Mouse (Mus musculus): ENCODE measurements around the gene Sergef. TPM values are rescaled to one million over a fixed set of nuclear protein-coding genes. Genes with fewer than 3 reads are reported as not detected.

Sergef gene
- total RNA-seq, 2 experiments from 2014 or later, result 3.0 to 3.1 TPM

DNA sequence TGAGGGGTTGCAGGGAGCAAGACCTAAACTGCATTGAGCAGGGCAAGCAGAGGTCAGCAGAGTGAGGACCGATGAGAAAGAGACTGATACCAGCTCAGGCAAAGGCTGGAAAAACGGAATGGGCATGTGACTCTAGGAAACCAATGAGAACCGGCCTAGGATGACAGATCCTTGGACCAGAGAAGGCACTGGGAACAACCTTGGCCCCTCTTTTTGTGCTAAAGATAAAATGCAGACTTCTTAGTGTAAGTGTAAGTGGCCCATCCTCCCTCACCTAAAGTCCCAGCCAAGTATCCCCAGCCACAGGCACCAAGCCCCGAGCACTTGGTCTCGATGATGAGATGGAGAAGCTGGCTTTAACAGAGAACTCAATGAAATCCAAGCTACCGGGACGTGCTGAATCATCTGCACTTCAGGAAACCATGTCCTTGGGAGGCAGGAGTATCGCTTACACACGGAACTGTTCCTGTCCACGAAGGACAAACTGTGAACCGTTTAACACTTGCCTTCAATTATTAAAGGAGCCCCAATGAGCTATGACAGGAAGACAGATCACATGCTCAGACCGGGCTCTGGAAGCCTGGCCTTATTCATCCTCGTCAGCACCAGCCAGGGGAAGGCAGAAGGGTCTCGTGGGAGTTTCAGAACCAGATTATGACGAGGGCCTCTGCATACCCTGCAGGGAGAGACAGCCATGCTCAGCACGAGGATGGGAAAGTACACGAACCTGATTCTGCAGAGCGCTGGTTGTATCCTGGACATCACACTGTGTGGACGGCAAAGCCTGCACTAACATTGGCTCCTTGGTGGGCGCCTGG is 87.5 kb downstream of the Sergef start:
- DNase-seq, result no peak
- intact Hi-C loops (cut with DNase I), result no loop called here

DNA sequence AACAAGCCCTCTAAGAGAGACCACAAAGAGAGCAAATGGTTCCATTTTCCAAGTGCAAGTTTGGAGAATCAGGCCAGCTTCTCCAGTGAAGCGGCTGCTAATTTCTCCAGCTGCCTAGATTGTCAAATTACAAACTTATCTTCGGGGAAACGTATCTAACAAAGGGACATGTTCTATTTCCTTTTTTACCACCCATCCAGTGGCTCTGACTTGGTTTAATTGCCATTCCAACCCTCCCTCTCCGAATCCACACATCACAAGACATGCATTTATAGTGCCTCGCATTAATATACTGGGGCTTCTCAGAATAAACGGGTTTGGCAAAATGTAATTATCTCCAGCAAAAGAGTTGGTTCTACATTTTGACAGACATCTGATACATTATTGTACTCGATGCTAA is 88.4 kb downstream of the Sergef start:
- DNase-seq, result no peak
- intact Hi-C loops (cut with DNase I), result no loop called here

DNA sequence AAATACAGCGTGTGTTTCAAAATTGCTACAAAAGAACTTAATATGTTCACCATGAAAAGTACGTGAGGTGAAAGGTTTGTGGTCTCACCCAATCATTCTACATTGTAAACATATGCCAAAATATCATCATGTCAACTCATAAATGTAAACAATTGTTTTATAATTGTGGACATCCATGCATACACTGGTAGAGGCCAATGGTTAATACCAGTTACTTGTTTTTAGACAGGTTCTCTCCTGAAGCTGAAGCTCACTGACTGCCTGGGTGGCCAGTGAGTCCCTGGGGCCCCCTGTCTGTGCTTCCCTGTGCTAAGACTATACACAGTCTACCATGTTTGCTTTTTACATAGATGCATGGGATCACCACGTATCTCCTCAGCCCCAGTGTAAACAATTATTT is 91.5 kb downstream of the Sergef start:
- intact Hi-C loops (cut with DNase I), result no loop called here

DNA sequence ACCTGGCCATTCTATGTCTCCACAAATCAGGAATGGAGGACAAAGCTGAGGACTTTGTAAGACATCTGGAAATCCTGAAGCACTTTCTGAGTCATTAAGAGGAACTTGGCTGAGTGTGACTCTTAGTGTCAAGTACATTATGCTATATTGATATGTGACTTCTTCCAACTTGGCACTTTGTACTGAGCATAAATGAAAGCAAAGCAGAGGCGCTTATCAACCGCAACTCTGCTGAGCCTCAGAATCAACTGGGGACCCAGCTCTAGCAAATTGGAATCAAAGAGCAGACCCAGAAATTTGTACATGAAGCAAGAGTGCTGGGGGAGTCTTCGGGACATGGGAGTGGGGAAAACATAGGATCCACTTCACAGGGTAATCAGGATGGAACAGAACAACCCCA is 92.0 kb downstream of the Sergef start:
- intact Hi-C loops (cut with DNase I), result no loop called here
- no peak for DNase-seq

More for the DNA sequence above, 91.5 kb downstream of the Sergef start:
- no peak for DNase-seq

DNA sequence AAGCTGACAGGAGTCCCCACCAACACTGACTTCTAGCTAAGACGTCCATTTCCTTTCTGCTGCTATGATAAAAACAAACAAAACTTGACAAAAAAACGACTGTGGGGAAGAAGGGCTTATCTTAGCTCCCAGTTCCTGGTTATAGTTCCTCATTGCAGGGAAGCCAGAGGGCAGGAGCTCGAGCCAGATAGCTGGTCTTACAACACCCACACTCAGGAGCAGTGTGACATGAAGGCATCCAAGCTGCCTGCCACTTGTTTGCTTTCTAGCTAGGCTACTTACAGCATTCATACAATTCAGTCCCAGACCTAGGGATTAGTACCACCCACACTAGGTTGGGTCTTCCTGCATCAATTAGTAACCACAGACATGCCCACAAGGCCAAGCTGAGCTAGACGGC is 93.1 kb downstream of the Sergef start:
- intact Hi-C loops (cut with DNase I), result no loop called here
- no peak for DNase-seq

DNA sequence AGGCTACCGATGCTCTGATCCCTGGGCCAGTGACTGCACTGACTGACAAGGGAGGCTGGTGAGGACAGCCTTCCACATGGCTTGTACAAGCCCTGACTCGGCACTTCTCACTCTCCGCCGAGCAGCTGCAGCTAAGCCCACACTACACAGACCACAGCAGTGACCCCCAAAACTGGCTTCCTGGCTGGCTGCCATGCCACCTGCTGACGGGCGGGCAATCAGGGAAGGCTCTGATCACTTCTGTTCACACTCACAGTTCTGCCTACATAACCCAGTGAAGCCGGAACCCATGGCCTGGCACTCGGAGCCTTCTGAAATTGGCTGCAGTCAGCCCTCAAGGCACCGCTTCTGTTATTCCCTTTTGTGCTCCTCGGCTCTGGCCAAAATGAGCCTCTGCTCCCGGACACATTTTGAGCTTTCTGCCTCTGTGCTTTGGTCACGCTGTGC is 95.4 kb downstream of the Sergef start:
- intact Hi-C loops (cut with DNase I), result no loop called here
- DNase-seq, result peak in 1 of 2 experiments; percentile 6

DNA sequence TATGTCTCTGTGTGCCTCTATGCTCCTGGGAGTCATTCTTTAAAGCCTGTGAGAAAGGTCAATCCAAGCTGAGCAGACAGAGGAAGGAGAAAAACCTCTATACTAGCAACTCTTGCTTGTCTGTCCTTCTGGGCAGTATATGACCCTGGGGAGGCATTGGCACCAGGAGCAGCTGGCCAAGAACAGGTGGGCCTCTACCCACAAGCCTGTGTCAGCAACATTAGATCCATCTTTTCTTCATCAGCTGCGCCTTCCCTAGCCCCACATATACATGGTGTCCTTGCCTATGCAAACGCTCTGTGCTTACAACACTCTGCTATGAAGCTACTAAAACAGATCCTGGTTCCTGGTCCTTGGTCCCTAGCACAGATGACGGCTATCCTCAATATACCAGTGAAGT is 97.5 kb downstream of the Sergef start:
- no peak for DNase-seq

DNA sequence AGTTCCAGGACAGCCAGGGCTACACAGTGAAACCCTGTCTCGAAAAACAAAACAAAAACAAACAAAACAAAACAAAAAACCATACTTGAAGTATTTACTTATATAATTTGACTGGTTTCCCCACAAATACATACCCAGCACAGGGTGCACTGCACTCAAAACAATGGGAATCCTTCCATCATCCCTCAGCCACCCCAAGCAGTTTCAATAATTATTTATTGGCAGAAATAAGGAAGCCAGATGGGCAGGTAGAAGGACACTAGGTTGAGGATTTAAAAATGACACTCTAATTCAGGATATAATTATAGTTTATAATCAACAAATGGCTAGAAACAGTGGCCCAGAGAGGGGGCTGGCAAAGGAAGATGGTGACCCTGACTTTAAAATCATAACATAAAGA is 99.0 kb downstream of the Sergef start:
- intact Hi-C loops (cut with DNase I), result no loop called here
- DNase-seq, result no peak

More for the DNA sequence above, 97.5 kb downstream of the Sergef start:
- intact Hi-C loops (cut with DNase I), result no loop called here

DNA sequence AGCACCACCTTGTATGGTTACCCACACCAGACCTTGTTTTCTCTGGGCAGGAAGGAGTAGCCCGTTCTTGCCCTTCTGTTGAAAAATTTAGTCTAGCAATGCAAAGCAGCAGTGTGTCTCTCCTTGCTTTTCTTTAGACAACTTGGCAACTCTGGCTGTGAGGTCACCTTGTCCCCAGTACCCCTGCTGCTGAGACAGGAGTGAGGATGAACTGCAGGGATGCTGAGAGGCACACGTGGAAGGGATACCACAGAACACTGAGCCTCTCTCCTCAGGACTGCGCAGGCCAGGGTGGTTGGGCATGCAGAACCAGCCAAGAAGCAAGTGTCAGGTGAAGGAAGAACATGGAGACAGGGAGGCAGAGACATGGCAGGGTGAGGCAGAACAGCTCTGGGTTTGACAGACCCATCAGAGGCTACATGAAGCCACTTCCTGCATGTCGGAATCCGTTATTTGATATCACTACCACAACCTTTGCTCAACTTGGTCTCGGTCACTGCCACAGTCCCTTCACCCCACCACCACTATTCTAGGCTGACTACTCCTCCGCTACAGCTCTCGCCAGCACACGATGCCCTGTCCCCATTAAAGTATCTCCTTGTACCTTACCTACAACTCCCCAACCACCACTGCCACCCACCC is 103.0 kb downstream of the Sergef start:
- DNase-seq, result no peak
- intact Hi-C loops (cut with DNase I), result loop anchor here (5.0 to 10.0 kb wide), 2 partner anchors 112 to 144 kb away; no protein-coding TSS in a partner anchor

DNA sequence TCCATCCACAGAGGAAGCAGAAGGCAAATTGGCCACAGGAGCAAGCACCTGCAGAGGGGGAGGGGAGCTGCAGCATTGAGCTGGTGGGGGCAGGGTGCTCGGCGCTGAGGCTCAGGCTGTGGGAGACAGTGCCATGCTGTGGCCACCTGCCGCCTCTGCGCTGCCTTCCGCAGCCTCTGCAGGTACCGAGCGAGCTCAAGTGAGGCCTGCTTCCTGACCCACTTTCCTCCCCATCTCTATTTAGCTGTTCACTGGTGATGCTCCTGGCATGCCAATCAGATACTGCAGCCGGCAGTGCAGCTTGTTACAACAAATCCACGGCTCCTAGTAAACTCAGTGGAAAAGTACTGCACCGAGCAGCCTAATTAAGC is 104.2 kb downstream of the Sergef start:
- peak in 1 of 2 experiments; percentile 11 for DNase-seq
- intact Hi-C loops (cut with DNase I), result loop anchor here (5.0 to 10.0 kb wide), 2 partner anchors 111 to 143 kb away; no protein-coding TSS in a partner anchor

DNA sequence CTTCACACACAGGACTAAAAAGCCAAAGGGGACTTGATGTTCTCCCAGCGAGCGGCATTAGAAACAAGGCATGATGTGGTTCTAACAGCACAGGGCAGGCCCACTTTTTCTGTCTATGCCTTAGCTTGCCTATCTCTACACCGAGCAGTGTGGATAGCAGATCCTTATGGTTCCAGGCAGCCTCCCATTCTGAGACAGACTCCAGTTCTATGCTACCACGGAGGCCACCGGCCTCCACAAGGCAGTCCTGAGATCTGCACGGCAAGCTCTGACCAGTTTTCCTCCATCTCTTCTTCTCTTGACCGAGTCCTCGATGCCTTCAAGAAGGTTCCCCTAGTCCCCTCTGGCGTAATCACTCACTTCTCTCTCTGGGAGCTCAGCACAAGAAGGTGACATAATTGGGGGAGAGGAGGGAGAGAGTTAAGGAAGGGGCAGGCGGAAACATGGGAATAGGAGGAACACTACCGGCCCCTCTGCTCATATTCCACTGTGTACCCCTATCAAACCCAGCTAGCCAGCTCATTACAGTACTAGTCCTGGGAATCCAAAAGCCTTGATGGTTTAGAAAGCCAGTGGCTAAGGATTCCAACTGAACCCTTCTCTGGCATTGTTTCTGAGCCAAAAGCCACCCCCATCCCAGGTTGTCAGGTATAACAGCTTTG is 104.7 kb downstream of the Sergef start:
- DNase-seq, result no peak
- intact Hi-C loops (cut with DNase I), result loop anchor here (5.0 to 10.0 kb wide), 2 partner anchors 110 to 143 kb away; no protein-coding TSS in a partner anchor

DNA sequence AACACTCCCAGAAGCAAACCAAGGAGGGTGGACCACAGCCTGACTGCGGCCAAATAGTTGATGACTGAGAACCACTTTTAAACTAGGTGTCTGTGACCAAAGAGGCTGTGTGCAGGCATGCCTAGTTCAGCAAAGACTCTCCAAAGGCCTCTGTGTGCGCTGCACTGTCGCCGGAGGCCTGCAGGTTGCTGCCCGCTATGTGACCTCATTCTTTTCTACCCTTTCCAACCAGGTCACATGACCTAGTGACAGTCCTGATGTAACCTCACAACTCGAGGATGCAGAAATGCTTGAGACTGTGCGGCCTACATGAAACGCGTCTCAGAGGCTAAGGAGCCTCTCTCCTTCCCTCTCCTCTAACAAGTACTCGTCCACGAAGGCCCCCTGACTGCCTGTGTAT is 106.1 kb downstream of the Sergef start:
- intact Hi-C loops (cut with DNase I), result loop anchor here (10.0 kb wide), 1 partner anchor 109 kb away; no protein-coding TSS in a partner anchor
- DNase-seq, result no peak

DNA sequence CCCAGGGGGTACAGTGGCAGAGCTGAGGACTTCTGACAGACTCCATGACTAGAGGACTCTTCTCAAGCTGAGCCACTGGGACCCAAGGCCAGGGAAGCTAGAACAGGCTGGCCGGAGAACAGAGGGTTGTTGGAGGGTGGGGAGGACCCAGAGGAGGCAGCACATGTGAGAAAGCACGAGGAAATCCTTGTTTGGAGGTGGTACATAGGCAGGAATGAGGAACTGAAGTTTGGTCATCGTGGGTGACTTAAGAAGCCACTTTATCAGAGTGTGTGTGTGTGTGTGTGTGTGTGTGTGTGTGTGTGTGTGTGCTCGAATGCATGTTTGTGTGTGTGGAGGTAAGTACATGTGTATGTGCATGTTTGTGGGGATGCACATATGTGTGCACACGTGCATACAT is 108.3 kb downstream of the Sergef start:
- no peak for DNase-seq
- intact Hi-C loops (cut with DNase I), result loop anchor here (10.0 kb wide), 1 partner anchor 107 kb away; no protein-coding TSS in a partner anchor

DNA sequence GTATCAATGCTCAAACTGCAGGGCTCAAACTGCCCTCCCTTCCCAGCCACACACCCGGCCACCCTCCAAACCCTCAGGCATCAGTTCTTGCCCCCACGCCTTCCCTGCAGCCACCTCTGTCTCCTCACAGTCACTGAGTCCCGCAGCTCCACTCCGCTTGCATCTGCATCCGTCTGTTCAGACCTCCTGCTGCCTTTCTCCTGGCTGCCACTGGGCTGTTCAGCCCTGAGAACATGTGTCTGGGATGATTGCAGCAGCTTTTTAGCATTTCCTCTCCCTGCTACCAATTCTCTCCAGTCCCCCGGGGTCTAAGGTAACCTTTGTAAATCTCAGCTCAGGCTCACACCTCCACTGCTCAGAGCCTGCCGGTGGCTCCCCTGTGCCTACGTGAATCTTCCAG is 109.7 kb downstream of the Sergef start:
- DNase-seq, result no peak
- intact Hi-C loops (cut with DNase I), result loop anchor here (10.0 kb wide), 1 partner anchor 105 kb away; no protein-coding TSS in a partner anchor

DNA sequence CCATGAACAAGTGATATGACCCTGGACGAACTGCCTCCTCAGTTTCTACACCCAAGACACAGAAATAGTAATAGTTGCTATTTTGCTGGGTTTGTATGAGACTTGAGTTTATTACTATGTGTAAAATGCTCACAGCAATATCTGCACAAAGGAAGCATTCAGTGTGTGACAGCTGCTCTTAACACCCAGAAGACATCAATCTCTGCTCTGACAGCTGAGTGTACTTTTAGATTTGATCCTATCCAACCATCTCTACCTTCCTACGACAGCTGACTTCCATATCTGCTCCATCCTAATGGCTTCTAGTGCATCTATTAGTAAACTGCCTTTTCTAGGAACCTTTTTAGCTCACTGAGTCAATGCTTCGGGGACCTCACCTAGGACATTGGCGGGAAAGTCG is 110.3 kb downstream of the Sergef start:
- intact Hi-C loops (cut with DNase I), result no loop called here

DNA sequence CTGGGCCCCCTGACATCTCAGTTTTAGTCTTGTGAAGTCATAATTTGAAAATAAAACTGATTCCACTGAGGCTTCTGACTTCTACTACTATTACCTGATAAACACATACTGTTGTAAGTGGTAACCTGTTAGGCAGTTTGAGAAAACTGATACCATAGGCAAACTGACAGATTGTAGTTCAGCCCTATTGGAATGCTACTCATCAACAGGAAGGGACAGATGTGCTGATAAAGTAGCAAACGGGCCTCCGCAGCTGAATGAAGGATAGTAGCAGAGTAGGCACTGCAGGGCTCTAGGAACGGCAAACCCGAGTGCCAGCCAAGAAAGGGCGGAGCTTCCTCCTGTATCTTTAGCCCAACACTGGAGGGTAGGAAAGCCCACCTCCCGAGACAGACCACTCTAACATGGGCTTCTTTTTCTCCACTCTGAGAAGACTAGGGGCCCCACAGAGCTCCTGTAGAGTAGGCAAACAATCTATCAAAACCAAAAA is 112.9 kb downstream of the Sergef start:
- intact Hi-C loops (cut with DNase I), result no loop called here
- no peak for DNase-seq

More for the DNA sequence above, 110.3 kb downstream of the Sergef start:
- DNase-seq, result no peak

DNA sequence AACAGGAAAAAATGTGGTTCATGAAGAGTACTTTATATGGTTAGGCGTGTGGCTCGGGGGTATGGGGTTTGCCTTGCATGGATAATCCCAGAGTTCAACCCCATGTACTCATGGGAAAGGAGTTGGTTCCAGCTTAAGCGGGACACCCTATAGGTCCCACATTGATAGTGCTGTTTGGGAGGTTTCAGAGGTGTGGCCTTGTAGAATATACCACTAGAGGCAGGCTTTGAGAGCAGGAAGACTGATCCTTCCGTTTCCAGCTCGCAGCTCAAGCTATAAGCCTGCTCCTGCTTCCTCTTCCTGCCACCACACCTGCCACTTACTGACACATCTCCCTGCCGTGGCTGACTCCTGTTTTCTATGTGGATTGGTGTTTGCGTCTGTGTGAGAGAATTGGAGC is 116.4 kb downstream of the Sergef start:
- intact Hi-C loops (cut with DNase I), result no loop called here

DNA sequence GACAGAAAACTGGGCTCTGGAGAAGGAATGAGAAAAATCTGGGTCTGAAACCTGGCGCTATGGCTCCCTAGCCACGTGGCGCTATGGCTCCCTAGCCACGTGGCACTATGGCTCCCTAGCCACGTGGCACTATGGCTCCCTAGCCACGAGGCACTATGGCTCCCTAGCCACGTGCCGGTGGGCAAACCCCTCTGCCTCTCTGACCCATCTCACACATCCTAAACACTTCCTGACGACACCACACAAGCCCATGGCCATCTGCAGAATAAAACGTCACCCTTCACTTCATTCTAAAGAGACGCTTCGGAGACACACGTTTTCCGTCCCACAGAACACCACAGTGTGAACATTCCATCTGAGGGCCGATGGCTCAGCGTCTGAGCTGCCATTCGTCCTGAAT is 117.8 kb downstream of the Sergef start:
- no peak for DNase-seq

More for the DNA sequence above, 116.4 kb downstream of the Sergef start:
- DNase-seq, result no peak

DNA sequence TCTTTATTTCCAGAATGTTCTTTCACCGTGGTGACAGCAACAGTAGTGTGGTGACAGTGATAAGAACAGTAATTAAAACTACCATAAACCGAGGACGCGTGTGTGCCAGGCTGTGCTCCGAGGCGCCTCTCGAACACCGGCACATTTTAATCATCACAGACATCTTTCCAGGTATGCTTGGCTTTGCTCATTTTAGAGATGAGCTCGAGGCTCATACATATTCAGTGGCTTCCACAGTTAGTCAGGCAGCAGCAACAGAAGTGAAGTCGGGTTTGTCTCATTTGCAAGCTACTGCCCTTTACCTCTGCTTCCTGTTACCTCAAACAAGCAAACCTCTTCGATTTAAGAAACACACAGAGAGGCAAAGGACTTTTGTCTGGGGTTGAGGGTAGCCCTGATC is 120.5 kb downstream of the Sergef start:
- DNase-seq, result no peak
- intact Hi-C loops (cut with DNase I), result no loop called here

More for the DNA sequence above, 117.8 kb downstream of the Sergef start:
- intact Hi-C loops (cut with DNase I), result no loop called here

DNA sequence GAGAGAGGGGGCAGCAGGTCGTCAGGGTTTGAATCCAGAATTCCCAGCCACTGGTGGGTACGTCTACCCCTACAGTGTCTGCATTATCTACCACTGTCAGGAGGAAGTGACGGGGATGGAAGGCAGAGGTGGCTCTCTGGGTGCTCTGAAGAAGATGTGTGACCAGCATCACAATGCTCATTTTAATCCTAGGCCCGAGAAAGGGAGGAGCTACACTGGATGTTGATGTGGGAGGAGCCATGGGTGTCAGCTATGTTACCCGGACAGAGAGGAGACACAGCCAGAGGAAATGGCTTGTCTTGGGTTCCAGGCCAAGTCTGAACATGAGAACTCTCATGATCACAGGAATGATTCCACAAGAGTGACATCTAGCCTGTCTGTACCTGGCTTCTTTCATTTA is 122.4 kb downstream of the Sergef start:
- intact Hi-C loops (cut with DNase I), result no loop called here
- DNase-seq, result no peak

DNA sequence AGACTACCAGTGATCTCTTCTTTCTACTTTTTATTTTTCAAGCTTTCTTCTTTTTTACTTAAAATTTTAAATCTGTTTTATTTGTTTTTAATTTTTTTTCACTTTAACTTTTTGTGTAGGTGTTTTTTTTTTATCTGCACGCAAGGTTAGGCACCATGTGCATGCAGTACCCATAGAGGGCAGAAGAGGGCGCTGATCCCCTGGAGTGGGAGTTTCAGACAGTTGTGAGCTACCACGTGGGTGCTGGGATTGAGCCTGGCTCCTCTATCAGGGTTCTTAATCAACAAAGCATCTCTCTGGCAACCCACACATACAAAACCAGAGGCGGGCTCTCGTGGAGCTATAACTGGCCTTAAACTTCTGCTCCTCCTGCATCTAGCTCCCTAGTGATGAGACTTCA is 123.6 kb downstream of the Sergef start:
- intact Hi-C loops (cut with DNase I), result no loop called here
- no peak for DNase-seq

All from gastrocnemius, postnatal 36 days (tissue).